Mouse (Mus musculus): ENCODE measurements around the gene Ambra1.
A peak's percentile ranks its signal among the peaks of the same experiment; 100 is the strongest.

The Ambra1 gene

DNA sequence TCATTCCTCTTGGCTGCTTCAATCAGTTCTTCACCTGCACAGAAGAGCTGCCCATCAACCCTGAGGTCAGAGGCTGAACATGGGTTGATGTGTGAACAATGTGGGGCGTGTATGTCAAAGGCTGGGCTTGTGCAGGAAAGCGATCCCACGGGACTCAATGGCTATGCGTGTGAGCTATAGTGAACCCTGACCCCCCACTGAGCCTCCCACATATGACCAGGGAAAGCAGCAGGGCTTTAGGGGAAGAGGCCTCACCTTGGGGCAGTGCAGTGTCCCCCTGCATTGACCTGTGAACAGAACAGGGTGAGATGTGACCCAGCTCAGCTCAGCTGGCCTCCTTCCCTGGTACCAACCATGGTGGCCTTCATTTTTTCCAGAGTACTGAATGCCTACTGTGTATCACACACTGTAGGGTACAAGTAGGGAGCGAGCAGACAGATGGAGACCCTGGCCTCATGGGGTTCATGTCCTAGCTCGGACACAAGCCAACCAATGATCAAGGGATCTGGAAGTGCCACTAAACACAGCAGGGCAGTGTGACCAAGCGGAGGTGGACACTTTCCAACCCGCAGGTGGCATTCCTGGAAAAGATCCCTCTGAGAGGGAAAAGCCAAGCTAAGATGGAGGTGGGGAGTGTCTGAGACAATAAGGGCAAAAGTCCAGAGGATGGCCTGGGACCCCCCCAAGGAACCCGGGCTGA is 205.0 kb downstream of the Ambra1 start:
- no peak for DNase-seq (ENCODE audit: low read depth, low spot score)

DNA sequence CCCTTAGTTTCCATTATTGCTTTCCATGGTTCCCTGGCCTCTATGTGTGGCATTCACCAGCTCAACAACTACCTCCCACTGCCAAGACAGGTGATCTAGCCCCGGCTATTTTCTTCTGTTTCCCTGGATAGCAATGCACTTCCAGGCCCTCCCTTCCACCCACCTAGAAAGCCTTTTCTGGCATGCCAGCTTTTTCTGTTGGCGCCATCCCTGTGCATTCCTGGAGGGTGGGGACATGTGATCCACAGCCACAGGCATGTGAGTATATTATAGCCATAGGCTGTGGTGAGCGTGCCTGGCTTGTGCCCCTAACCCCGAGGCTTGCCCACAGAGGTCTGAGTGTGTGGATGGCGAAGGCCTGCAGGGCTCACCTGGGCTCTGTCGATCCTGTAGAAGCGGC is 206.2 kb downstream of the Ambra1 start:
- no peak for DNase-seq (ENCODE audit: low read depth, low spot score)

DNA sequence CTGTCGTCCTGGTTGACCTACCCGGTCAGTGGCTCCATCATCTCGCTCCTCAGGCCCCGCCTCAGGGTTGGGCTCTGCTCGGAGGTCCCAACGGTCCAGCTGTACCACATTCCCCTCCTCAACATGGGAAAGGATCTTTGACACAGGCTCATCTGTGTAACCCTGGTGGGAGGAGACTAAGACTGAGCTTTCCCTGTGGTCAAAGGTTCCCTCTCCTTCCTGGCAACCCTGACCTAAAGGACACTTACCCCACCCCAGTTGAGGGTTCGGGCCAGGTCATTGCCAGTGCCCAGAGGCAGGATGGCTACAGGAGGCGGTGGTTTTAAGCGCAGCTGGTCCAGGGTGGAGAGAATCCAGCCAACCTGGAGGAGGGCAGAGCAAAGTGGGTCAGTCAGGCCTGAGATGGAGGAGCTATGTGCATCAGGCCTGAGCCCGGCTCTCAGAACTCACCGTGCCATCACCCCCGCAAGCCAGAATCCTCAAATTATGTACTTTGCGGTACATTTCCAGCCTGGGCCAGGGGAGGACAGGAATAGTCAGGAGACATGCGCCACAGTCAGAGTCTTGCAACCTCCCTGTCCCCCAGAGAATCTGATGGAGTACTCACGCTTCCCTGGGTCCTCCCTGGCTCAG is 209.5 kb downstream of the Ambra1 start:
- DNase-seq (ENCODE audit: low read depth, low spot score): no peak

DNA sequence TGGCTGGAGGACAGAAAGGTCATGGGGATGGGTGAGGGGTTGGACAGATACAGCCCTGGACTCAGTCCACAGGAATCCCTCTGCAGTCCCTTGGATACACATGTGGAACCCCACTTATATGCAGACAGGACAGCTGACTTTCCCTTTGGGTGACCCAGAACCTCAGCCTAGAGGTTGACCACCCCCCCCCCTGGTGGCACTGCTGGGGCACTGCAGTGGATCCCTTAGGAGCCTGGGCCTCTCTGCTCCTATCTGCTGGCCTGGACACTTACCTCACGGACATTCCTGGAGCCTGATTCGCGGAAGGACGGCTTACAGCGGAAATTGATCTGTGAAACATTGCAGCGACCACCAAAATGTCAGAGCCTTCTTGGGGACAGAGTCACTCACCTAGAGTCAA is 212.4 kb downstream of the Ambra1 start:
- DNase-seq (ENCODE audit: low read depth, low spot score): no peak

DNA sequence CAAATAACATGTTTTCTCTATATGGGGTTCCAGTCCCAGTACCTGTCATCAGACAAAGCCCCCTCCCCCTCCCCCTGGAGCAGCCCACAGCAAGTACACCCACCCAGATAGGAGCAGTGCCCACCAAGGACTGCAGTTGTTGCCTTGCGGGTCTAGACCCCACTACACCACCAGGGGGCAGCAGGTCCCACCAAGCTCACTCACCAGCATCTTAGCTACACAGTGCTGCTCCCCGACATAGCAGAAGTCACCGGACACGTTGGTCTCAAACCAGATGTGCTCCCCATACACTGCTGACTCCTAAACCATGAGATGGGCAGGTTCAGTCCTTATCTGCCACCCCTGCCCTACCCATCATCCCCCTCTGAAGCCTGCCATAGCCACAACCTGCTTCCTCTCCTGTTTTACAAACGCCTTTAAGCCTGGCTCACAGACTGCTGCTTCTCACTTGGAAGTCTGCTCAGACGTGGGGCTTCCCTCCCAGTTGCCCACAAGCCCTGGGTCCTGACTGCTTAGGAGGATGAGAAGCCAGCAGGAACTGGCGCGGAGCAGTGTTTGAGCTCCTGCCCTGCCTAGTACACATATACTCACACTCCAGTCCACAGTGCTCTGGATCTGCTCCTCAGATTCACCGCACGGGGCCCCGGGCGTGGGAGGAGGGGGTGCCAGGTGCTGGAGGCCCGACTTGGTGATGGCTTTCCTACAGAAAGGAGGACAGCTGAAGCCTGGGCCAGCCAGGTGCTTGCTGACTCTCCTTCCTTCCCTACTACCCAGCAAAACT is 214.4 kb downstream of the Ambra1 start:
- peak; percentile 84 for DNase-seq (ENCODE audit: low read depth, low spot score)

DNA sequence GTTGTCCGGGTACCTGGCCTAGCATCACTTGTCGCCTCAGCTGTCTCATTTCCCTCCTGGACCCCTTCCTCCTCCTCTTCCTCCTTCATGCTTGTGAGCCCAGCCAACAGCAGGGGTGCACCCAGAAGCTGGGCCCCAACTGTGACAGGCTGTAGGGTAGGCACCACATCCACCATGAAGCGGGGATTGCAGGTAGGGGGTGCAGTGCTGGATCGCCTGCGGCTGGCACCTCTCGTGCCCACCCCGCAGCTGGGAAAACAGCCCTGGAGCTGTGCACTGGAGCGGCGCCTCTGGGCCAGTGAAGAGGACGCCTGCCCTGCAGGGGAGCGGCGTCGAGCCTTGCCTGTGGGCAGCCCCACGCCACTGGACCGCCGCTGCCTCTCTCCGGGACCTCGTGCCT is 215.5 kb downstream of the Ambra1 start, which contains the start of gene Gm9821:
Gene Gm9821, plus strand, starts transcription at position 221 of the 400 bp plus-strand sequence.
- no peak for DNase-seq (ENCODE audit: low read depth, low spot score)

DNA sequence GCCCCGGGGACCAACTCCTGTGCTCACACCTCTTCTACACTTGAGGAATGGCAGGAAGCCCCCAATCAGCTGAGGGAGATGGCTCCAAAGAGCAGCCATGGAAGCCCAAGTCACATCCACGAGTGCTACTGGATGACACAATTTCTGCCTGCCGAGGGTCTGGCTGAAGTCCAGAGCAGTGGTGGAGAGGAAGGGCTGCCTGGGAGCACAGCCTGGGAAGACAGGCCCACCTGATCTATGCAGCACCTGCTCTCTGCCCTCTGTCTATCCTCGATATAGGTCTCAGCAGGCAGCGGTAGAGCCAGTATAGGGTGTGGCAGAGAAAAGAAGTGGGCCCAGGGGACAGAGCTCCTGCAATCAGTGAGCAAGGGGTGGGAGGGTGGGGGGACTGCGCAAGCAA is 216.9 kb downstream of the Ambra1 start:
- no peak for DNase-seq (ENCODE audit: low read depth, low spot score)

DNA sequence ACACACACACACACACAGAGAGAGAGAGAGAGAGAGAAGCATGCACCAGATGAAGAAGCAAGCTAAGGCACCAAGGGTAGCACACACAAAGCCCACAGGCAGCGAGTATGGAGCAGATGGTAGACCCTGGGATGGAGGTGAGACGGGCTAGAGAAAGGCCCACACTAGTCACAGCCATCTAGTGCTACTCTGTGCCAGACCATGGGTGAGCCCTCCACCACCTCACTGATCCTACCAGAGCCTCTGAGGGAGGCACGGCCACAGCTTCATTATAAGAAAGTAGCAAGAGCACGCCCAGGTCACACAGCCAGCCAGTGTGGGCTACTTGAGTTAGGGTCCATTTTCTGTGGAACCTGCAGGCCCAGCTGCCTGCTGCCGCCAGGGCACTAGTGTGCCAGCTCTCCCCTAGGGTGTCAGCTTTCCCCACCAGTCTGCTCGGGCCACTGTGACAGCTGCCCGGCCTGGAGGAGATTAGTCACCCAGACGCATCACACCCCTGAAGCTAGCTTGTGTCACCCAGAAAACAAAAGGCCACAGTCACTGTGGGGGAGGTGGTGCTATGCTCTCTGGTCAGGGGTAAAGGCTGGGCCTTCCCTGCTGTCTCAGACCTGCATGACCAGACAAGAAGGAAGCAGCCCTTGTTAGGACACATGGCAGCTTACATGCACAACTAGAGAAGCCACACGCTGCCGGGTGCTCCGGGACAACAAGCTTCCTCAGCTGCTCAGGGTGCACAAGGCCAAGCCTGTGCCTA is 217.6 kb downstream of the Ambra1 start:
- DNase-seq (ENCODE audit: low read depth, low spot score): peak; percentile 33

DNA sequence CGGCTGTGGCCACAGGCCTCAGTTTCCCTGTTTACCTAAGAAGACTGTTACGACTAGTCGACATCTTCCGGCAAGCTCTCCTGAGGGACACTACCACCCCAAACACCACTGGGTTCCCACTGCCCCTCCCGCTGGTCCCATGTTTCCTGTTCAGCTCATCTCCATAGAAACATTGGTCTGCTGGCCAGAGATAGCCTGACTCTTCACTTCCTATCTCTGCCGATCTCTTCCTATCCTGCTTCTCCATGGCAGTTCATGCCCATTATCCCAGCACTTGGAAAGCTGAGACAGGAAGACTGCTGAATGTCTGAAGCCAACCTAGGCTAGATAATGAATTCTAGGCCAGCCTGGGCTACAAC is 218.2 kb downstream of the Ambra1 start:
- no peak for DNase-seq (ENCODE audit: low read depth, low spot score)

DNA sequence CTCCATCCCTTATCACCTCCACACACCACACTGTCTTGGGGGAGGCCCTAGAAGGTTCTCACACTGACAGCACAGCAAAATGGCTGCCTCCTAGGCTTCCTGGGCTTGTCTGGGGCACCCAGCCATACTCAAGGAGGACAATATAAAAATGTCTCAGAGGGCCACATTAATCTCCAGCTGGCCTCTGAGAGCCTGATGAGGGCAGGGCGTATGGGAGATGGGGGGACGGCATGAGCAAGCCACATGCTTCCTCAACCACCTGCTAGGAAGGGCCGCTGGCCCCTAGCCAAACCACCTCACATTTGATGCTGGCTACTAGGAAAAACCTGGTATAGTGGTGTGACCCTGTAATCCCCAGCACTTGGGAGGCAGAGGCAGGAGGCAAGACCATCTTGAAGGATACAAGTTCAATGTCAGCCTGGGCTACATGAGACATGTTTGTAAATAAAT is 218.9 kb downstream of the Ambra1 start:
- DNase-seq (ENCODE audit: low read depth, low spot score): peak; percentile 44

DNA sequence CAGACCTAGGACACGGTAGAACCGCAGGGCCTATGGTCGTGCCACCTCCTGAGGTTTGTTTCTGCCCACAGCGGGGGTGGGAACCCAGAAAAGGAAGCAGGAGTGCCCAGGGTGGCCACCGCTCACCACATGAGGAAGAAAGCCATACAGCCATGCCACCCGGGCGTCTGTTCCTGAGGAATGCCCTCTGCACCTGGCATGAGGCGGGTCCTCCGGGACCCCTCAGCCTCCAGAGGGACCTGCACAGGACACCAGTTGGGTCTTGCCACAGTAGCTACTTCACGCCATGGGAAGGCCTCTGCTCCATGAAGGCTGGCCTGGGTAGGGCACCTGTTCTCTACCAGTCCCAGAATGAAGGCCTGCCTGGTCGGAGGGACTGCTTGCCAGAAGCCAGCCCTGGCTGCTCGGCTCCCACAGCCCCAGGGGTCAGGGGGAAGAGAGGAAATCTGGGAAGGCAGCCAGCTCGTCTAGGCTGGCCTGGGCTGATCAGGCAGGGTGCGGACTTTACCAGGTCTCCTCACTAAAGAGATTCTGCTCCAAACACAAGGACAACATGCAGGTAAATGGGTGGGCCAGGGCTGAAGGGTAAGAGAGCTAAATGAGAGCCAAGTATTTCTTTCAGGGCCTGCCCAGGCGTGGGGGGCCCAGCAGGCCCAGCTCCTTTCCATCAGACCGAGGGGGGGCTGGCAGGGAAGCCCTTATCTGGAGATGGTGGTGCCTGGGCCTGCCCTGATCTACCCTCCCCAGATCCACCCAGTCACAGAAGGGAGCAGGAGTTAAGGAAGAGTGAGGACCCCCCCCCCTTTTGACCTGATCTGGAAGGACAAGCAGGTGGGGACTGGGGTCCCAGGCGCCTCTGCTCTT is 219.7 kb downstream of the Ambra1 start:
- DNase-seq (ENCODE audit: low read depth, low spot score): peak; percentile 42

DNA sequence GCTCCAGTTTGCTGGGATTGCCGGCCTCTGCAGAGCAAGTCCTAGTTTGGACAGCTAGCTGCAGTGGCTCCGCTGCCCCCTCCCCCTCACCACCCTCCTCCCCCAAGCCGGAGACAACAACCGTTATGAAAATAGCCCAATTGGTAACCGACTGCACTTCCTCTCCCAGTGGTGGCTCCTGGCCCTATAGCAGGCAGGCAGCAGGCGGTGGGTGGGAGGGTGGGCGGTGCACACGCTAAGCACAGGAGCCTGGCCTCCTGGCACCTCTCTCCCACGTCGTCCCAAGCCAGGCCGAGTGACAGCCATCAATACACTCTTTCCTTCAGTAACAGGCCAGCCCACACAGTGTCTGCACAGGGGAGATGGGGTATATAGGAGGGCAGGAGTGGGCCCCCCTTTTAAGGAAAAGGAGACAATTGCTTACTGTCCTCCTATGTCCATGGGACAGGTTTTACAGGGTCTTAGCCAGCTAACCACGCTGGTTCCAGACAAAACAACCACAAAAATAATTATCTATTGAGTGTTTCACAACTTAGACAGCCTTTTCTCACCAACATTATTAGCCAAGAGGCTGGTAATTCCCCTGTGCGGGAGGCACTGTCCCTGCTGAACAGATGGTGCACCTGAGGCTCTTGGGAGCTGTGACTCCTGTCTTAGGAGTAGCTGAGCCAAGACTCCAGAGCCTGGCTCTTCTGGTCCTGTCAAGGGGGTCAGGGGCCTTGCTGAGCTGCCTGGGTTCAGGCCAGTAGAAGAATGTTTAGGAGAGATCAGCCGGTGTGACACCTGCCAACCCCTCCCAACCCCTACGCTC is 220.5 kb downstream of the Ambra1 start:
- peak; percentile 81 for DNase-seq (ENCODE audit: low read depth, low spot score)

DNA sequence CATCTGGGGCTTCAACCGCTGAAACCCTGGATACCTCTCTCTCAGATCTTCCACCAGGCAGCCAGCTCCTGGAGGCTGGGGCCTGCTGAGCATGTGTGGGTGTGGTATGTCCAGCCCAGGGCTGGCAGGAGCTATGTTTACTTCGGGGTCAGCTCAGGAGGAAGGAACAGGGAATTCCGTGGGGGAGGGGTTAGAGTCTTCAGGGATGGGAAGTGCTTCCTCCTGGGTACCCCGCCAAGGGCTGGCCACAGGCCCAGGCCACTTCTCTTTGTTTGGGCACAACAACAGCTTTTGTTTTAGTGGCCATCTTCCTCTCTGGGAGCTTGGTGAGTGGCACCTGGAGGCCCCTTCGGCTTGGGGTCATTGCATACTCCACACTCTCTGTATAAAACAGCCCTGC is 223.9 kb downstream of the Ambra1 start:
- no peak for DNase-seq (ENCODE audit: low read depth, low spot score)

DNA sequence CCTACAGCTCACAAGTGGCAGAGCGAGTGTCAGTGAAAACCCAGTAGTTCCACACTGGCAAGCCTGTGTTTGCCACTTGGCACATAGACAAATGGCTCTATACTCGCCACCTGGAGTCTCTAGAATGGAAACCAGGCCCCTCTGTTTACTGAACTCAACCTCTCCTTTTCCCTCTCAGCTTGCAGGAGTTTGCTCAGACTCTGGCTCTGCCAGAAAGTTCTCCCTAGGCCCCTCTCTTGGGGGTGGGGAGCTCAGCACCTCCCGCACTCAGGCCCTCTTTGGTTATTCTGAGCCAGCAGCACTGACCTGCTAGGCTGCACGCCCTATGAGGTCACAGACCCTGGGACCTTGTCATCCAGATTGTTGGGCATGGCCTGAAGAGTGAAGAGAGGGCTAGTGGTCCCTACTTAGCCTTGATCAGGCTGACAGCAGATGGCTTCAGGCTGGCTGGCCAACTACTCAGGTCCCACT is 225.2 kb downstream of the Ambra1 start:
- no peak for DNase-seq (ENCODE audit: low read depth, low spot score)

DNA sequence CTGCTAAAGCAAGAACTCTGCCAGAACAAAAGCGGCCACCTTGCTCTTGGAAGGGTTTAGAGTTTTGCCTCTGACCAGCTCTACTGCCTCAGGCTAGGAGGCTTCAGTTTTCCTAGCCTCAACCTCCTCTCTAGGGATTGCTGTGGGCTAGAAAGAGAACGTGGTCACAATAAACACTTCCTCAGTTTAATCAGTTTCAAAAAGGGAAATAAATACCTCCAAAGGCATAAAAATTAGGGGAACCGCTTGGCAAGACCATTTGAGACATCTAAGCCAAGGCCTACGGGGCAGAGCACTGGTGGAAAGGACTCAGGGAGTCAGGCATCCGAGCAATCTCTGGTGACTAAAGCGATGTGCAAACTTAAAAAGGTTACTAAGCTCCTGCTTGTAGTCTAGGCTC is 225.9 kb downstream of the Ambra1 start:
- no peak for DNase-seq (ENCODE audit: low read depth, low spot score)

DNA sequence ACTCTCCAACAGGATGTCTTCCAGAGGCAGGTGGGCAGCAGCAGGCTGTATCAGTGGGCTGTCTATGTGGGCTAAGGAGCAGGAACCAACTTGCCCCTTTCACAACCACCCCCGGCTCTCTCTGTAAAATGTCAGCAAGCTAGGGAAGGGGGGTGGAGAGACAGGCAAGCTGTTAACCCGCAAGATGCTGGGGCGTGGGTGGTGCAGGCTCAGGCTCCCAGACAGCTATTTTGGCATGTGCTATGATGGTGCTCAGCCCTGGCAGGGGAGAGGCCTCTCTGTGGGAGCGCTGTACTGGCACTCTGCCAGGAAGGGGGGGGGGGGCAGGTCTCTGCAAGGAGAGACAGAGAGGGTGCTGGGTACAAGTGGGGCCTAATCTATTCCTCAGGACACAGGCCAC is 227.2 kb downstream of the Ambra1 start:
- peak; percentile 88 for DNase-seq (ENCODE audit: low read depth, low spot score)

DNA sequence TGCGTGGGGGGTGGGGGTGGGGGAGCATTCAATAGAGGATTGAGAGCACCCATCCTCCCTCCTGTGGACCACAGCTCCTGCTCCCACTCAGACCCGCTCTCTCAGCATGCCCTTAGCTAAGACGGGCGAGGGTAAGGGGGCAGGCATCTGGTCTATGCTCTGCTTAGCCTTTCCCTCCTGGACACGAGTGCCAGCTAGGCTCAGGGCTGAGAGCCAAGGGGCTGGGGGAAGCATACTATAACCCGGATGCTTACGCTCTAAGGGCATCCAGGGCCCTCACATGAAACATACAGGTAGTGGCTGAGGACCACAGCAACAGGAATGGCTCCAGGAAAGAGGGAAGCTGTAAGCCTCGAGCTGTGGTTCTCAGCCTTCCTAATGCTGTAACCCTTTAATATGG is 228.1 kb downstream of the Ambra1 start:
- DNase-seq (ENCODE audit: low read depth, low spot score): no peak

DNA sequence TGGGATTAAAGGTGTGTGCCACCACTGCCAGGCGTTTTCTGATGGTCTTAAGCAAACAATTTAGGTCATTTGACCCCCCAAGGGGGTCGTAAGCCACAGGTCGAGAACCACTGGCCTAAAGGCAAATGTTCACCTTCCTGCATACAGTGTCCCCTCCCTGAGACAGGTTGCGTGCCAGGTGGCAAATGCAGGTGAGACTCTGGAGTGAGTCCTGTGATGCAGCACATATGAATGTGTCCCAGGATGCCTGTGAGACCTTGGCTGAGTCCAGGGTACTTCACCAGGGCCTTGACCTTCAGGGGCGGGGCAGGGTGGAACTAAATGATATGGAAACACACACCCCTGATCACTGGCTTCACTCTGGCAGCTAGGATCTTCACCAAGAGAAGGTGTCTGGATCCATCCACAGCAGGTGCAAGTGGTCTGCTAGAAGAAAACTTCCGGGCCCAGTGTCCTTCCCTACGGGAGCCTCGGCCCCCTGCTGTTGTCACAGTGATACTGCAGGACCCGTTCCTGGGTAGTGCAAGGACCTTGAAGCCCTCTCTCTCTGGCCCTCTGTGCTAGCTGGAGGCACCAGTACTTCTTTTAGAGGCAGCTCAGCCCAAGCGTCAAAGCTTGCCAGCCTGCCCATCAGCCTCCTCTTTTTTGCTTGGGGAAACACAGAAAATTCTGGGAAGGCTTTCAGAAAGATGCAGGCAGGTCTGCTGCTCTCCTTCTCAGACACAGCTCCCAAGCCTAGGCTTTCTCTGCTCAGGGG is 228.9 kb downstream of the Ambra1 start:
- DNase-seq (ENCODE audit: low read depth, low spot score): peak; percentile 66

Data from CD4-positive helper T cell, adult 2 months (primary cell).